Mouse (Mus musculus) embryonic stem cell, embryonic (primary cell): Measurements from ENCODE around the gene Slc13a4.

Experiments
- CTCF ChIA-PET, 4 experiments: fragments of 300-600 bp in 2 of 4; fragments of 350-600 bp in 2 of 4; sonication (Branson Sonifier 250); formaldehyde crosslinking; loops; one replicate each; lab custom pipeline; 2022; ENCODE audit warnings: inconsistent platforms in 2 of 4; lab: Charles Lee
- POLR2A ChIA-PET, 4 experiments: fragments of 300-600 bp in 2 of 4; fragments of 350-600 bp in 2 of 4; sonication (Branson Sonifier 250); formaldehyde crosslinking; loops; one replicate each; lab custom pipeline; 2022; ENCODE audit warnings: antibody characterized with exemption in 4 of 4, inconsistent platforms in 1 of 4; lab: Charles Lee

Gene Slc13a4

GRCm38 (mm10) chr6:35252477-35253346 lies 55.2 kb downstream of the Slc13a4 start:
- ChIA-PET POLR2A (interaction anchor here in 2 of 4 experiments (0.8 to 3.2 kb wide), 13 partner anchors 8 to 126 kb away, joined by 3 to 19 read pairs (median 4); no protein-coding TSS in a partner anchor), CTCF (interaction anchor here in 2 of 4 experiments (0.7 to 2.3 kb wide), 5 partner anchors 9 to 127 kb away, joined by 5 to 8 read pairs (median 6); no protein-coding TSS in a partner anchor)

- ChIA-PET POLR2A (interaction anchor here in 3 of 4 experiments (0.6 to 3.2 kb wide), 16 partner anchors 8 to 1903 kb away, joined by 3 to 19 read pairs (median 4); partner anchors contain the start of gene Nup205 (in 1 of the 3)), CTCF (interaction anchor here in 2 of 4 experiments (0.8 to 2.3 kb wide), 4 partner anchors 8 to 82 kb away, joined by 3 to 8 read pairs (median 6); no protein-coding TSS in a partner anchor)
Measured at GRCm38 (mm10) chr6:35251807-35252476, 56.0 kb downstream of the Slc13a4 start.

- CTCF ChIA-PET: interaction anchor here in 2 of 4 experiments (0.5 to 2.1 kb wide), 9 partner anchors 8 to 625 kb away, joined by 3 to 6 read pairs (median 4); no protein-coding TSS in a partner anchor
- POLR2A ChIA-PET: interaction anchor here (0.6 to 2.3 kb wide), 6 partner anchors 7 to 107 kb away, joined by 3 to 12 read pairs (median 4); no protein-coding TSS in a partner anchor
Measured at GRCm38 (mm10) chr6:35245086-35245485, 62.8 kb downstream of the Slc13a4 start.

GRCm38 (mm10) chr6:35243989-35244388 lies 63.9 kb downstream of the Slc13a4 start:
- ChIA-PET POLR2A (interaction anchor here in 2 of 4 experiments (1.0 to 1.4 kb wide), 4 partner anchors 8 to 50 kb away, joined by 3 to 4 read pairs (median 4); no protein-coding TSS in a partner anchor), CTCF (interaction anchor here in 3 of 4 experiments (0.8 to 2.1 kb wide), 7 partner anchors 8 to 136 kb away, joined by 3 to 8 read pairs (median 4); no protein-coding TSS in a partner anchor)

GRCm38 (mm10) chr6:35243252-35243651 lies 64.7 kb downstream of the Slc13a4 start:
- POLR2A ChIA-PET: interaction anchor here in 2 of 4 experiments (0.6 to 2.1 kb wide), 8 partner anchors 8 to 65 kb away, joined by 3 to 6 read pairs (median 3); no protein-coding TSS in a partner anchor
- CTCF ChIA-PET: interaction anchor here in 3 of 4 experiments (0.6 to 2.1 kb wide), 7 partner anchors 9 to 136 kb away, joined by 3 to 8 read pairs (median 4); partner anchors contain the start of gene Nup205 (in 1 of the 3)

GRCm38 (mm10) chr6:35236108-35236785 lies 71.7 kb downstream of the Slc13a4 start:
- CTCF ChIA-PET: interaction anchor here in 3 of 4 experiments (0.5 to 1.3 kb wide), 6 partner anchors 8 to 54 kb away, joined by 3 to 5 read pairs (median 4); no protein-coding TSS in a partner anchor
- POLR2A ChIA-PET: interaction anchor here (0.5 to 5.4 kb wide), 20 partner anchors 9 to 331 kb away, joined by 3 to 47 read pairs (median 4); partner anchors contain the start of genes Nup205 (in 2 of the 4) and Cnot4 (in 1 of the 4)

GRCm38 (mm10) chr6:35229415-35229814 lies 78.5 kb downstream of the Slc13a4 start:
- POLR2A ChIA-PET: no interaction called here
- CTCF ChIA-PET: no interaction called here

- ChIA-PET POLR2A (interaction anchor here in 3 of 4 experiments (0.7 to 7.6 kb wide), 8 partner anchors 9 to 922 kb away, joined by 4 to 47 read pairs (median 5); no protein-coding TSS in a partner anchor), CTCF (interaction anchor here in 1 of 4 experiments (0.8 kb wide), 1 partner anchor 20 kb away, joined by 4 read pairs; no protein-coding TSS in a partner anchor)
Measured at GRCm38 (mm10) chr6:35225696-35226095, 82.2 kb downstream of the Slc13a4 start.
